Mouse (Mus musculus): ENCODE data around the gene Ric8a. TPM values are rescaled to one million over a fixed set of nuclear protein-coding genes. Genes with fewer than 3 reads are reported as not detected.
A peak's percentile ranks its signal among the peaks of the same experiment; 100 is the strongest.
"Not testable (repeated sequence)": the region's sequence is repeated elsewhere in the genome, so short reads cannot be mapped to it uniquely, and the experiment has no call there.

Ric8a gene
- total and polyA plus RNA-seq, 3 experiments = 60.4 to 102 (median 66.4) TPM

GRCm38 (mm10) chr7:140890636-140891035 lies 33.9 kb downstream of the Ric8a start:
- DNase-seq = not testable (repeated sequence)

GRCm38 (mm10) chr7:140894031-140894430 lies 37.3 kb downstream of the Ric8a start:
- DNase-seq = no peak

- no peak for DNase-seq
Observed at GRCm38 (mm10) chr7:140894611-140895010, 37.9 kb downstream of the Ric8a start.

GRCm38 (mm10) chr7:140897863-140898262 lies 41.1 kb downstream of the Ric8a start:
- no peak for DNase-seq

GRCm38 (mm10) chr7:140899121-140899520 lies 42.4 kb downstream of the Ric8a start:
- DNase-seq = peak; percentile 47

- DNase-seq = no peak
Observed at GRCm38 (mm10) chr7:140900220-140900619, 43.5 kb downstream of the Ric8a start, which contains the start of gene Cox8b. Gene Cox8b, minus strand, starts transcription at chr7:140900446.

- peak; percentile 51 for DNase-seq
Observed at GRCm38 (mm10) chr7:140902036-140902875, 45.5 kb downstream of the Ric8a start.

GRCm38 (mm10) chr7:140903212-140903611 lies 46.5 kb downstream of the Ric8a start:
- peak; percentile 78 for DNase-seq

- no peak for DNase-seq
Observed at GRCm38 (mm10) chr7:140905642-140906081, 48.9 kb downstream of the Ric8a start.

GRCm38 (mm10) chr7:140907131-140907530 lies 50.4 kb downstream of the Ric8a start:
- DNase-seq = peak; percentile 80

GRCm38 (mm10) chr7:140907697-140908096 lies 50.9 kb downstream of the Ric8a start:
- DNase-seq = no peak

GRCm38 (mm10) chr7:140908181-140908580 lies 51.4 kb downstream of the Ric8a start:
- DNase-seq = no peak

GRCm38 (mm10) chr7:140908634-140909107 lies 51.9 kb downstream of the Ric8a start:
- DNase-seq = peak; percentile 89

GRCm38 (mm10) chr7:140912293-140912692 lies 55.5 kb downstream of the Ric8a start:
- DNase-seq = no peak

- no peak for DNase-seq
Observed at GRCm38 (mm10) chr7:140912846-140913482, 56.2 kb downstream of the Ric8a start.

Other genes with a start within 250 kb of the Ric8a start
- gene Olfr61, start 228.0 kb upstream of the Ric8a start, total RNA-seq (2021) = not detected
- gene Olfr61, start 228.0 kb upstream of the Ric8a start, polyA plus RNA-seq (2012; rRNA removed) = not detected in 2 replicates
- not detected for gene Olfr53, start 210.5 kb upstream of the Ric8a start, total RNA-seq (2021)
- not detected in 2 replicates for gene Olfr53, start 210.5 kb upstream of the Ric8a start, polyA plus RNA-seq (2012; rRNA removed)
- under 1 TPM in 1 of 2 experiments, not detected in 1; 0.03 TPM for gene Olfr539, start 197.0 kb upstream of the Ric8a start, total RNA-seq (2021)
- gene Olfr539, start 197.0 kb upstream of the Ric8a start, polyA plus RNA-seq (2012; rRNA removed) = not detected in 2 replicates
- not detected for gene Olfr45, start 175.0 kb upstream of the Ric8a start, total RNA-seq (2021)
- not detected in 2 replicates for gene Olfr45, start 175.0 kb upstream of the Ric8a start, polyA plus RNA-seq (2012; rRNA removed)
- not detected for gene Olfr541, start 159.7 kb upstream of the Ric8a start, total RNA-seq (2021)
- not detected in 2 replicates for gene Olfr541, start 159.7 kb upstream of the Ric8a start, polyA plus RNA-seq (2012; rRNA removed)
- gene Cyp2e1, start 93.2 kb upstream of the Ric8a start, total RNA-seq (2021) = 1,000 to 10,000 TPM in 1 of 2 experiments, 100 to 1,000 TPM in 1; 264 to 1,313 TPM
- 19.3 and 45.7 TPM in 2 replicates for gene Cyp2e1, start 93.2 kb upstream of the Ric8a start, polyA plus RNA-seq (2012; rRNA removed)
- not detected for gene Syce1, start 69.1 kb upstream of the Ric8a start, total RNA-seq (2021)
- gene Syce1, start 69.1 kb upstream of the Ric8a start, polyA plus RNA-seq (2012; rRNA removed) = not detected in 2 replicates
- 1 to 10 TPM; 2.2 to 5.3 TPM for gene Zfp941, start 34.8 kb upstream of the Ric8a start, total RNA-seq (2021)
- 0.08 and 0.29 TPM in 2 replicates for gene Zfp941, start 34.8 kb upstream of the Ric8a start, polyA plus RNA-seq (2012; rRNA removed)
- gene Urah, start 21.9 kb upstream of the Ric8a start, total RNA-seq (2021) = 1 to 10 TPM in 1 of 2 experiments, not detected in 1; 1.7 TPM
- 0.98 and 3.1 TPM in 2 replicates for gene Urah, start 21.9 kb upstream of the Ric8a start, polyA plus RNA-seq (2012; rRNA removed)
- gene Scgb1c1, start 11.4 kb upstream of the Ric8a start, total RNA-seq (2021) = not detected
- gene Scgb1c1, start 11.4 kb upstream of the Ric8a start, polyA plus RNA-seq (2012; rRNA removed) = not detected in 2 replicates
- under 1 TPM in 1 of 2 experiments, not detected in 1; 0.26 TPM for gene Odf3, start 9.2 kb upstream of the Ric8a start, total RNA-seq (2021)
- 3.0 and 4.4 TPM in 2 replicates for gene Odf3, start 9.2 kb upstream of the Ric8a start, polyA plus RNA-seq (2012; rRNA removed)
- not detected for gene Gm45785, start 626 bp upstream of the Ric8a start, total RNA-seq (2021)
- 0.44 and 0.46 TPM in 2 replicates for gene Gm45785, start 626 bp upstream of the Ric8a start, polyA plus RNA-seq (2012; rRNA removed)
- gene Bet1l, start 620 bp downstream of the Ric8a start, total RNA-seq (2021) = 10 to 100 TPM; 32.0 to 34.7 TPM
- gene Bet1l, start 620 bp downstream of the Ric8a start, polyA plus RNA-seq (2012; rRNA removed) = 18.0 and 20.2 TPM in 2 replicates
- gene Psmd13, start 25.0 kb downstream of the Ric8a start, total RNA-seq (2021) = 100 to 1,000 TPM; 104 to 122 TPM
- 37.4 and 46.4 TPM in 2 replicates for gene Psmd13, start 25.0 kb downstream of the Ric8a start, polyA plus RNA-seq (2012; rRNA removed)
- gene Sirt3, start 25.4 kb downstream of the Ric8a start, total RNA-seq (2021) = 10 to 100 TPM; 28.3 to 35.6 TPM
- 41.2 and 47.4 TPM in 2 replicates for gene Sirt3, start 25.4 kb downstream of the Ric8a start, polyA plus RNA-seq (2012; rRNA removed)
- 1,000 to 10,000 TPM; 1,499 to 1,761 TPM for gene Cox8b, start 43.5 kb downstream of the Ric8a start, total RNA-seq (2021)
- 454 and 875 TPM in 2 replicates for gene Cox8b, start 43.5 kb downstream of the Ric8a start, polyA plus RNA-seq (2012; rRNA removed)
- 1 to 10 TPM; 1.0 to 2.0 TPM for gene Nlrp6, start 63.9 kb downstream of the Ric8a start, total RNA-seq (2021)
- gene Nlrp6, start 63.9 kb downstream of the Ric8a start, polyA plus RNA-seq (2012; rRNA removed) = 0.62 and 1.2 TPM in 2 replicates
- 10 to 100 TPM; 26.5 to 48.7 TPM for gene Pgghg, start 84.4 kb downstream of the Ric8a start, total RNA-seq (2021)
- 56.0 and 59.0 TPM in 2 replicates for gene Pgghg, start 84.4 kb downstream of the Ric8a start, polyA plus RNA-seq (2012; rRNA removed)
- 1 to 10 TPM in 1 of 2 experiments, under 1 TPM in 1; 0.78 to 1.3 TPM for gene Ifitm5, start 93.3 kb downstream of the Ric8a start, total RNA-seq (2021)
- 1.2 and 2.7 TPM in 2 replicates for gene Ifitm5, start 93.3 kb downstream of the Ric8a start, polyA plus RNA-seq (2012; rRNA removed)
- gene Gm45717, start 99.0 kb downstream of the Ric8a start, total RNA-seq (2021) = not detected
- not detected in 2 replicates for gene Gm45717, start 99.0 kb downstream of the Ric8a start, polyA plus RNA-seq (2012; rRNA removed)
- gene Ifitm2, start 99.0 kb downstream of the Ric8a start, total RNA-seq (2021) = 100 to 1,000 TPM; 504 to 654 TPM
- gene Ifitm2, start 99.0 kb downstream of the Ric8a start, polyA plus RNA-seq (2012; rRNA removed) = 947 and 952 TPM in 2 replicates
- 10 to 100 TPM in 1 of 2 experiments, 1 to 10 TPM in 1; 7.6 to 14.6 TPM for gene Ifitm1, start 110.3 kb downstream of the Ric8a start, total RNA-seq (2021)
- gene Ifitm1, start 110.3 kb downstream of the Ric8a start, polyA plus RNA-seq (2012; rRNA removed) = 23.9 and 29.4 TPM in 2 replicates
- gene Ifitm3, start 153.8 kb downstream of the Ric8a start, total RNA-seq (2021) = 100 to 1,000 TPM; 102 to 148 TPM
- 140 and 146 TPM in 2 replicates for gene Ifitm3, start 153.8 kb downstream of the Ric8a start, polyA plus RNA-seq (2012; rRNA removed)
- gene Ifitm6, start 161.0 kb downstream of the Ric8a start, total RNA-seq (2021) = under 1 TPM in 1 of 2 experiments, not detected in 1; 0.93 TPM
- 0.39 and 1.2 TPM in 2 replicates for gene Ifitm6, start 161.0 kb downstream of the Ric8a start, polyA plus RNA-seq (2012; rRNA removed)
- not detected for gene Gm17387, start 172.2 kb downstream of the Ric8a start, total RNA-seq (2021)
- not detected in 2 replicates for gene Gm17387, start 172.2 kb downstream of the Ric8a start, polyA plus RNA-seq (2012; rRNA removed)
- gene B4galnt4, start 204.1 kb downstream of the Ric8a start, total RNA-seq (2021) = 1 to 10 TPM; 1.4 to 3.0 TPM
- 1.7 and 5.1 TPM in 2 replicates for gene B4galnt4, start 204.1 kb downstream of the Ric8a start, polyA plus RNA-seq (2012; rRNA removed)
- gene Pkp3, start 221.3 kb downstream of the Ric8a start, total RNA-seq (2021) = 1 to 10 TPM in 1 of 2 experiments, under 1 TPM in 1; 0.89 to 1.5 TPM
- gene Pkp3, start 221.3 kb downstream of the Ric8a start, polyA plus RNA-seq (2012; rRNA removed) = 0.68 and 1.4 TPM in 2 replicates
- gene Sigirr, start 243.6 kb downstream of the Ric8a start, total RNA-seq (2021) = 1 to 10 TPM; 2.8 to 5.3 TPM
- 6.7 and 8.7 TPM in 2 replicates for gene Sigirr, start 243.6 kb downstream of the Ric8a start, polyA plus RNA-seq (2012; rRNA removed)

All from adrenal gland, adult 2 months (tissue).